Mouse (Mus musculus) embryo, embryonic 11.5 days (tissue): ENCODE measurements at regions not wholly inside any gene's neighbourhood (a gene's known extent, or its start where the extent isn't known, plus 50 kb on each side); places are given as distances from the start of the nearest gene placed in this dataset.

ENCODE experiments used
- DNase-seq: peaks from one replicate; pipeline ENCODE4 v3.0.0-alpha.2; 2012; ENCODE audit warnings: low read depth, low spot score

GRCm38 (mm10) chr6:117504771-117505170 is 336.2 kb upstream of the Zfp637 start:
- DNase-seq: no peak

GRCm38 (mm10) chr6:117505431-117505830 is 335.5 kb upstream of the Zfp637 start:
- DNase-seq: peak; percentile 56

GRCm38 (mm10) chr6:117506619-117507018 is 334.4 kb upstream of the Zfp637 start:
- DNase-seq: no peak

DNA sequence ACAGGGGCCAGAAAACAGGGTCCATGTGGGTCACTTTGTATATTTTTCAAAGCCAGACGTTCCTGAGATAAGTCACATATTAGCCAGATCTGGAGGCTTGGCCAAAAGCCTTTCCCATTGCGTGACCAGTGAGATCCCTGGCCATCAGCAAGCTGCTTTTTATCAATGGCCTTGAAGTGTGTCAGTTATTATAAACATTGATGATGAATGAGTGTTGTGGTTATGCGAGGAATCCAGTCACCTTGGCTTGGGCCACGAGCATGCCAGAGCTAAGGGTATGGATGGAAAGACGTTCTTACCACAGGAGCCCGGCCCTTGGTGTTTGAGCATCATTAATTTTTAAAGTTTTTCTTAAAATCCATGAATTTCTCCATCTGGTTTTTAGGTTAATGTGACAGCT is 332.1 kb upstream of the Zfp637 start:
- DNase-seq: no peak

DNA sequence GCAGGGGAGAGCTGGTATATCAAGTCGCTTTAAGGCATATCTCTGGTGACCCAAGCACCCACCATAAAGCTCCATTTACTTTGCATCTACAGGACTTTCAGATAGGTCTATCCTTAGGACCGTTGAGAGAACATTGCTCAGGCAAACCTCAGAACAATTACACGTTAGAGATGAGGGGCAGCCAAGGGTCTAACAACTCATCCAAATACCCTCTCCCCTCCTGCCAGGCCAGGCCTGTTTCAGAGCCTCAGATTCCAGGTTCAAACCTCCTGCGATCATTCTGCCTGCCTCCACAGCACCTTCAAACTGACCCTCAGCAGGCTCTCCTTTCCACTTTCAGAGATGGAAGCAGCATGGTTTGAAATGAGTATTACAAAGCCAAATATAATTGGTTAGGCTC is 331.0 kb upstream of the Zfp637 start:
- DNase-seq: no peak

DNA sequence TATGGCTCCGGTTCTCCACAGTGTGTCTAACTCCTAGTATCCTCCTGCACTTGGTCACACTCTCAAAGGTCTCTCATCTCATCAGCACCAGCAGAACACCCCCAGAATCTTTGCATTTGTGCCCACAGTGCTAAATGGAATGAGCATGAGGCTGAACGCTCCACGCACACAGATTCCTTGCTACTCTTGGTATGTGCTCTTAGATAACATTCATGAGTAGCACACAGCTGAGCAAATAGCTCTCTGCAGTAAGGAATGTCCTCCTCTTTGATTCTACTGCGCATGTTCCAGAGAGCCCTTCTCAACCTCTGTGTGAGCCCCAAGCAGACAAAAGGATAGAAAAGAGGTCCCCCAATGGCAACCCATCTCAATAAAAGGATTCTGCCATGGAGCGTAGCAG is 326.1 kb upstream of the Zfp637 start:
- DNase-seq: no peak

GRCm38 (mm10) chr6:117516906-117517305 is 324.1 kb upstream of the Zfp637 start:
- no peak for DNase-seq

DNA sequence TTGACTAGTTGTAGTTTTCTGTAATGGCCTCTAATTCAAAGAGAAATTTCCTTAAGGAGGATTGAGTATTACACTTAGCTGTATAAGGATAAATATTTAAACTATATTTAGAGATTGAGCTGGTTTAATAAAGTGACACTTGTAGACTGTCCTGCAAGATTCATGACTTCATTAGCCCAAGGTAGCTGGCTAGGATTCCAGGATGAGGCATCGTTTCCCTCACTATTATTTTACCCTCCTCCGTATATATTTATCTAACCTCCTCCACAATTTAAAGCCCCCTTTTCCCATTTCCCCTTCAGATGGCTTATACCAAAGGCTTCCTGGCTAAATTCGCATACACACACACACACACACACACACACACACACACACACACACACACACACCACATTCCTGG is 322.0 kb upstream of the Zfp637 start:
- DNase-seq: no peak

DNA sequence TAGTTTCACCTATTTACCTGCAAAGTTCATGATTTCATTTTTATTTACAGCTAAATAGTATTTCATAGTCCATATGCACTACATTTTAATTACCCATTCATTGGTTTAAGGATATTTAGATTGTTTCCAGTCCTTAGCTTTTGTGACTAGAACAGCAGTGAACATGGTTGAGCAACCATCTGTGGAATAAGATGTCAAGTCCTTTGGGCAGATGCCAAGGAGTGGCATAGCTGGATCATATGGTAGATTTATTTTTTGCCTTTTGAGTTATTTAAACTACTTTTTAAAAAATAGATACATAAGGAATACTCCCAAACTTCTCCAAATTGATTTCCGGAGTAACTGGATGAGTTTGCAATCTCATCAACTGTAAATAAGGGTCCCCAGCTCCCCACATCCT is 321.5 kb upstream of the Zfp637 start:
- no peak for DNase-seq

DNA sequence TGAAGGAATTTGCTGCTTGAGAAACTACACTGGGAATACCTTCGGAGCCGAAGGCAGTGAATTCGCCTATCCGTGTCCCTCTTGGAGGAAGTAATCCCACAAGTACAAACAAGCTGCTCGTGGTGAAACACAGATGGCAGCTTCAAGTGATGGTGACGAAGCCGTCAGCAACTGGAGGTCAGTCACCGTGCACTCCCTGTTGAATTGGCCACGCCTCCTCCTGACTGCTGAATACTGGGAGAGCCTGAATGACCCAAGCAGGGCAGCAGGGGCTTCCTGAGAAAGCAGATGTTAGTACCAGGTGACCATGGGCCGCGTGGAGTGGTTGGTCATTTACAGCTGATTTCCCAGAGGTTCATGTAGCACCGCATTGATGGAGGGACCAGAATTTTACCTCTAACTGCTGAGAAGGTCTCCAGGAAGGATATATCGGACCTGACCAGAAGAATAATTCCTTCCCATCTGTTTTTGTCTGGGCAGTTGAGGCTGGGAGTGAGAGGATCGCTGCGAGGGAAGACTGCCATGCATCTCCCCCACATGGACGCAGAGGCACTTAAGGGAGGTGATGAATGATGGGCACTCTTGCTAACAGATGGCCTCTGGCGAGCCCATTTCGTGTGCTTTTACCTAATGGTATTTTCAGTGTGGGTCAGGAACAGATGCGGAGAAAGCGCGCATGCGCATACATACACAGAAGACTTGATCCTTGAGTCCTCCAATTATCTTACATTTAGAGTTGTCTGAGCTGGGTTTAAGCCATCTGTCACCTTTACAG is 314.6 kb upstream of the Zfp637 start:
- peak; percentile 42 for DNase-seq

GRCm38 (mm10) chr6:117527526-117527925 is 313.5 kb upstream of the Zfp637 start:
- DNase-seq: no peak

GRCm38 (mm10) chr6:117534149-117534548 is 306.8 kb upstream of the Zfp637 start:
- DNase-seq: no peak

GRCm38 (mm10) chr6:117534991-117535390 is 306.0 kb upstream of the Zfp637 start:
- DNase-seq: no peak

- DNase-seq: no peak
These were observed 304.9 kb upstream of the Zfp637 start for GRCm38 (mm10) chr6:117536084-117536483.

DNA sequence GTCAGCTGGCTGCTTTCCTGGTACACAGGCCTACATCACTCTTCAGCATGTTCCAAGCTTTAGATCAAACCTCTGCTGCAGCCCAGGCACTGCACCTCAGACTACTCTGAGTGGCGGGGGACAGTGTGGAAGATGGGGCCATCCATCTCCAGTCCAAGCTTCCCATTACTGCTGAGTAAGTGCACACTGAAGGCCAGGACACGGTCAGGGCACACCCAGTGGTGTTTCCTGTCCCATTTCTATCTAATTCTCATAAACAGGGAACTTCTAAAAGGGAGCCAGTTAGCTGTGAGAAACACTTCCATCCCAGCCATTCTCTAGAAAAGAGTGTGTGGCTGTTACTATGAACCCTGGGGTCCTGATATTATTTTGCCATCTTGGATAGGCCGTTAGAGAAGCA is 298.5 kb upstream of the Zfp637 start:
- no peak for DNase-seq

GRCm38 (mm10) chr6:117544276-117545196 is 296.4 kb upstream of the Zfp637 start:
- no peak for DNase-seq

- DNase-seq: no peak
These were observed 290.1 kb upstream of the Zfp637 start for GRCm38 (mm10) chr6:117550930-117551329.

DNA sequence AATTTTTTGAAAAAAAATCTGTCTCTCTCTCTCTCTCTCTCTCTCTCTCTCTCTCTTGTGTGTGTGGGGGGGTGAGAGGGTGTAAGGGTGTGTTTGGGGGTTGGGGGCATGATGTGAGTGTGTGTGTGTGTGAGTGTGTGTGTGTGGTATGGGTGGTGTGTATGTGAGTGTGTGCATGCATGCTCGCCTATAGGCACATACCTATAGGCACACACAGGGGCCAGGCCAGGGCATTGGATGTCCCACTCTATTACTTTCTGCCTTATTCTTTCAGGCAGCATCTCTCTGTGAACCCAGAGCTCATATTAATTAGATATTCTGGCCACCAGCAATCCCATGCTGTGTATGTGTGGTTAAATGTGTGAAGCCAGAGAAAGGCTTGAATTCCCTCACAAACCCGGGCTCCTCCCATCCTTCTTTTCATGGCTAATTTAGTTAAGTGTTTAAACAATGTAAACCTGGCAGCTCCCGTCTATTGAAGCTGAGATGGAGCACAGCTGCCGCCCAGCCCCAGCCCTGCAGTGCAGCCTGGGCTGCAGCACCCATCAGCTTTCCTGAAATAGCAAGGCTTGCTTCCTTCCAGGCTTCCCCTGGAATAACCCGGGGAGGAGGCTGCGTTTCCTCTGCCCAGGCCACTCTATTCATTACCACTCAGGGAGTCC is 288.8 kb upstream of the Zfp637 start:
- peak; percentile 24 for DNase-seq

GRCm38 (mm10) chr6:117563159-117563558 is 277.8 kb upstream of the Zfp637 start:
- DNase-seq: no peak

DNA sequence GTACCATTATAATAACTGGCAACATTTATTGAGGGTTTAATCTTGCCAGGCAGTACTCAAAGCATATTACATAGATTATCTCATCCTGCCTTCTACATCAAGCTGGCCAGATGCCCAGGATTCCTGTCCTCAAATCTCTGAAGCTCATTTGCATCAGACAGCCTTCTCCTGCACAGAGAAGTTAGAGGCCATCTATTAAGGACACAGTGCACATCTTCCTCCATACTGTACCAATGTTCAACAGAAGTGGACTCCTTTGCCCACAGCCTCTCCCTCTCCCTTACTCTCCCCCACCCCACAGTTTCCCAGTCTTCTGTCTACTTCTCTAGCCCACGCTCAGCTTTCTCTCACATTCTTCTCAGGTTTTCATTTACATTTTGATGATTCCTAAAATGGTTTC is 277.3 kb upstream of the Zfp637 start:
- no peak for DNase-seq

DNA sequence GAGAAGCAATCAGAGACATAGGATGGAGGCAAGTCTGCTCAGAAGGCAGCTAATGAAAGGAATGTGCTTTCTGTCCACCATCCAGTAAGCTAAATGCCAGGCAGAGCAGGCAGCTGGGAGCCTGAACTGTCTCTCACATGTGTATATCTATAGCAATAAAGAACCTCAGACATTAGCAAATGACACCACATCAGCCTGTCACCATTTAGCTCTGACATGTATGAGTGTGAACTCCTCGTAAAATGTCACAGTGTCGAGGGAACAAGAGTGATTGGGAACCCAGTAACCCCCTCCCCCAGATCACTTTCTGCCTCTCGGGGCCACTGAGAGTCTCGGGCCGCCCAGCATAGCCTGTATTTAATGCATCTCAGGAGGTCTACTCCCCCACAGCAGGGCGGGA is 274.2 kb upstream of the Zfp637 start:
- no peak for DNase-seq

GRCm38 (mm10) chr6:117567691-117568090 is 273.3 kb upstream of the Zfp637 start:
- no peak for DNase-seq
